Mouse (Mus musculus) lung, postnatal 0 days (tissue): ENCODE measurements at regions not wholly inside any gene's neighbourhood (a gene's known extent, or its start where the extent isn't known, plus 50 kb on each side); places are given as distances from the start of the nearest gene placed in this dataset.

ENCODE experiments used
- CTCF ChIP-seq: IDR thresholded peaks from 2 replicates; pipeline ENCODE4 v1.5.1; 2016; ENCODE audit warnings: antibody characterized with exemption, mild to moderate bottlenecking
- EP300 ChIP-seq: IDR thresholded peaks from 2 replicates; pipeline ENCODE4 v1.6.1; 2016; ENCODE audit warnings: antibody characterized with exemption, mild to moderate bottlenecking, control low read depth

- TF ChIP-seq CTCF (no peak), EP300 (no peak)
These were observed 683.9 kb upstream of the Gm21961 start for GRCm38 (mm10) chr15:65698596-65698995.
